Mouse (Mus musculus): ENCODE data around the gene Olfr704.
"Not testable (repeated sequence)": the region's sequence is repeated elsewhere in the genome, so short reads cannot be mapped to it uniquely, and the experiment has no call there.

Gene Olfr704

DNA sequence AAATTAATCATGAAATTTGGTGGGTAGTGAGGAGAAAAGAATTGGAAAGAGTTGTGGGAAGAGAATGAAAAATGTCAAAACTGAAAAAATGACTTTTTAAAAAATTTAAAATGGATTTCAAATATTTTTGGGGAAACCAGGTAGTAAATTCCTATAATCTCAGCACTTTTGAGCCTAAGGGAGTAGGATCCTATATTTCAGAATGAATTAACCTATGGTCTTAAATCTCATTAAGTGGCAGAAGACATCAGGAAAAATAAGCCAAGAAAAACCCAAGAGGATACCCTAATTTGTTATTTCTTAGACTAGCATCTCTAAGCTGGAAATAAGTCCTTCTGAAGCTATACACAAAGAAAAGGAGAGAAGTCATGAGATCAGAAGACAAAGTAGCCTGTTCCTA lies at the start of gene Olfr704:
Gene Olfr704, plus strand, starts transcription at position 301 of the 400 bp plus-strand sequence.
- no peak for DNase-seq (ENCODE audit: low read depth, low spot score)

DNA sequence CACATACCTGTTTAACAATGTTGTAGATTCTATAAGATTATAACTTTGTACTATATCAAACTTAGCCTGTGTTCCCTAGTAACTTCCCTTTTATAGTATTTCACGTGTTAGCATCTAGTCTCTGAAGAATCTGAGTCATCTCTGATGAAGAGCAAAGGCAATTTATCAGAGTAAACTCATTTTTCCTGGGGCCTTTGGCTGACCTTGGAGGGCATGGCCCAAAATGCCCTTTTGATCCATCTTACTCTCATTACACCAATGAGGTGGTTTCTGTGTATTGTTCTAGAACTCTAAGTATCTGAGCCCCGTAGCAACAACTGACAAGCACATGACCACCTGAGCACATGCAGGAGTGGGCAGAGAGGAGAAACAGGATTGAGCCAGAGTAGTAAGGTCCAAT lies 49.2 kb upstream of the Olfr704 start, which contains the start of gene Olfr701:
Gene Olfr701, plus strand, starts transcription at position 301 of the 400 bp plus-strand sequence.
- DNase-seq (ENCODE audit: low read depth, low spot score) = no peak

DNA sequence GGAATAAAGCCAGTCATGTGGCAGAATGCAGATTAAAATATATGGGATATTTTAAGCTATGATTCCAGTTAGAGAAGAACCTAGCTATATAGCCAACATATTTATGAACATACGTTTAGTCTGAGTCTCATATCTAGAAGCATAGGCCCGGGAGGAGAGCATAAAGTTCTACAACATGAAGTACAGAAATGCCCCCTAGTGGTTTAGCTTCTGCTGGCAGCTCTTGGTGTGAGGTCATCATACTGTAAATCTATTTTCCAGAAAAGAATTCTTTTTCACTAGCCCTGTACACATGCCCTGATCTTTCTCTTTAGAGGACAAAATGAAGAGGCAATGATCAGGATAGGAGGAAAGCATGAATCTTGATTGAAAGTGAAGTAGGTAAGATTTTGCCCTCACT lies 47.2 kb upstream of the Olfr704 start:
- DNase-seq (ENCODE audit: low read depth, low spot score) = no peak

DNA sequence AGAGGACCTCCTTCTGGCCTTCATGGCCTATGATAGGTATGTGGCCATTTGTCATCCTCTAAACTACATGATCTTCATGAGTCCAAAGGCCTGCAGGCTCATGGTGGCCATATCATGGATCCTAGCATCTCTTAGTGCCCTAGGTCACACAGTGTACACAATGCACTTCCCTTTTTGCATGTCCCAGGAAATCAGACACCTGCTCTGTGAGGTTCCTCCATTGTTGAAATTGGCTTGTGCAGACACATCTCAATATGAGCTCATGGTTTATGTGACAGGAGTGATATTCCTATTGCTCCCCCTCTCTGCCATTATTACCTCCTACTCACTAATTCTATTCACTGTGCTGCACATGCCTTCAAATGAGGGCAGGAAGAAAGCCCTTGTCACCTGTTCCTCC lies 44.6 kb upstream of the Olfr704 start:
- no peak for DNase-seq (ENCODE audit: low read depth, low spot score)

DNA sequence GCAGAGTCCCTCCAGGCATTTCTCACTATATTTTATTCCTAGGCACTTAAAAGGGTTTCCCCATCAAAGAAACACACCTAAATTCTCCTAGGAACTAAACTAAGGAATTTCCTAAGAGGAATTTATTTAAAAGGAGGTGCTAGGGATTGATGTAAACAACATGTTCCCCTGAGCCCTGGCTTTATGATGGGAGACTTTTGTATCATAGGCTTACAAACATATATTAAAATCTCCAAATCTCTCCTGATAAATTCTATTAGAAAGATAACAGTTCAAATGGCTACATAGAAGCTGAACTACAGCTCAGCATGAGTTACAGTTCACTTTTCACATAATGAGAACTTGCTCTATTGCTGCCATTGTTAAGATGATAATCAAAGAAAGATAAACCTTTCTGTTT lies 29.2 kb upstream of the Olfr704 start, which contains the start of gene Olfr702:
Gene Olfr702, minus strand, starts transcription at position 101 of the 400 bp plus-strand sequence.
- DNase-seq (ENCODE audit: low read depth, low spot score) = no peak

DNA sequence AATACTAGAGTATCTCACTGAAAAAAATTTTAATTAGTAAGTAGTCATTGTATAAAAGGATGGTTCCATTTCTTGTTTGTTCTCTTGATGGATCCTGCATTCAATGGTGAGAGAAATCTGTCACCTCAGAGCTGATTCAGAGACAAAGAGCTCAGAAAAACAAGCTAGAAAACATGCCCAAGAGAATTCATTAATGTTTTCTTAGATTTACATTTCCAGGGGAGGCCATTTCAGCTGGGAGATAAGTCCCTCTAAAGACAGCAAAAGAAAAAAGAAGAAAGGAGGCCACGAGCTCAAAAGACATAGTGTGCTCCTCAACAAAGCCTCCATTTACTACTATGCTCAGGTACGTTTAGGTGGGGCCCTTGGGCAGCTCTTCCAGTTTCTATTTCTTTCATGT lies 19.9 kb upstream of the Olfr704 start, which contains the start of gene Olfr703:
Gene Olfr703, plus strand, starts transcription at position 301 of the 400 bp plus-strand sequence.
- DNase-seq (ENCODE audit: low read depth, low spot score) = no peak

DNA sequence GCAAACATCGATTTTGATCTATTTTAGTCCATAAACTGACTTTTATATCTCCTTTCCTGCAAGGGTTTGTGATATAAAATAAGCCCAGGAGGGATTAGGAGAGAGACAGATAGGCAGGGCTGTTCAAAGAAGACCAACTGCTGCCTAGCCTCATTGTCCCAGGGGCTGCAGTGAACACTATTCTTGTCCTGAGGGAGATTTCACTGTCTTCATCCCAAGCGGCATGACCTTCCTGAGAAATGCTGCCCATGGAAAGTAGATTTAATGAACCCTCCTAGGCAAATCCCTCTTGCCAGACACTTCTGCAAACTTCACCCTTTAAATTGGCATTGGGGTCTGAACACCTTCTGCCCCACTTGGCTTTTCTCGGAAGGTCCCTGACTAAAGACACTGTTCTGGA lies 13.8 kb downstream of the Olfr704 start, which contains the start of gene Olfr705:
Gene Olfr705, minus strand, starts transcription at position 101 of the 400 bp plus-strand sequence.
- DNase-seq (ENCODE audit: low read depth, low spot score) = no peak

DNA sequence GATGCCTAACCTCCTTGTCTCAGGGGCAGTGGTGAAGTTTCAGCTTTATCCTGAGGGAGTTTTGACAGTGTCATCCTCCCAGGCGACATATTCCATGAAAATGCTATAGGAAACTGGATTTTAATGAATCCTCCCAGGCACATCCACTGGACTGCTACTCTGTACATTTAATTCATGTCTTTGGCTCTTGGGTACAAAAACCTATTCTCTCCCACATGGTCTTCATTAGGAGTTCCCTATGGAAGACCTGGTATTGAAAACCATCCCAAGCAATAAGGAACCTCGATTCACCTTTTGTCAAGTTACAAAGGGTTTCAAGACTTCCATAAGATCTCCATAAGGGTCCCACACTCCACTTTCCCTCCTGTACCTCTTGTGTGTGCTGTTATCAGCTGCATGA lies 25.1 kb downstream of the Olfr704 start, which contains the start of gene Olfr706:
Gene Olfr706, minus strand, starts transcription at position 101 of the 400 bp plus-strand sequence.
- DNase-seq (ENCODE audit: low read depth, low spot score) = no peak

DNA sequence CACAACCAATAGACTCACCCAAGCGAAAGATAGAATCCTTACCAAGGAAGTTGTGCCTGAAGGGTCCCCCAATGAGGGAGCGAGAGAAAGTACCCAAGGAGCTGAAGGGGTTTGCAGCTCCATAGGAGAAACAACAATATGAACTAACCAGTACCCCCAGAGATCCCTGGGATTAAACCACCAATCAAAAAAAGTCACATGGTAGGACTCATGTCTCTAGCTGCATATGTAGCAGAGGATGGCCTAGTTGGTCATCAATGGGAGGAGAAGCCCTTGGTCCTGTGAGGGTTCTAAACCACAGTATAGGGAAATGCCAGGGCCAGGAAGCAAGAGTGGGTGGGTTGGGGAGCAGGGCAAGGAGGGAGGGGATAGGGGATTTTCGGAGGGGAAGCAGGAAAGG lies 38.2 kb downstream of the Olfr704 start, which contains the start of gene Olfr707:
Gene Olfr707, minus strand, starts transcription at position 101 of the 400 bp plus-strand sequence.
- DNase-seq (ENCODE audit: low read depth, low spot score) = not testable (repeated sequence)

DNA sequence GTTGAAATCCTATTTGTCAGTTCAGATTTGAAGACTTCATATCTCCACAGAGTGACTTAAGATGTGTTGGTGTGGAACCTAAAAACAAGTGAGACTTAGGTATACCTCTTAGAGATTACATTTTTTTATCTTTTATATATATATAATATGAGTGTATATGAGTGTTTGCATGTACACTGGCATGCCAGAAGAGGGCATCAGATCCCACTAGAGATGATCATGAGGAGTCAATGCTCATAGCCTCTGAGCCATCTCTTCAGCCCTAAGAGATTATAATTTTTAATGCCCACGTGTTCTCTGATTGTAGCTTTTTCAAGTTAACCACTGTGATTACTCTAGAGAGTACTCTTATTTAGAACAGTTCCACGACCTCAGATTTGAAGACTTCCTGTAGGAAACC lies 44.7 kb downstream of the Olfr704 start, which contains the start of gene Olfr1532-ps1:
Gene Olfr1532-ps1, plus strand, starts transcription at position 326 of the 400 bp plus-strand sequence.
- DNase-seq (ENCODE audit: low read depth, low spot score) = no peak
